Mouse (Mus musculus): ENCODE results near the gene C6.

GRCm38 (mm10) chr15:4816752-4817493 lies 89.9 kb downstream of the C6 start:
- TF ChIP-seq CTCF (IDR thresholded peaks at IDR 0.05; ENCODE audit: borderline replicate concordance, extremely low read depth, insufficient read depth, insufficient read length), result no peak
- no peak for TF ChIP-seq POLR2A (IDR thresholded peaks at IDR 0.05; ENCODE audit: borderline replicate concordance, extremely low read depth, insufficient read depth, insufficient read length, poor library complexity, severe bottlenecking)
